In the genomic region with DNA sequence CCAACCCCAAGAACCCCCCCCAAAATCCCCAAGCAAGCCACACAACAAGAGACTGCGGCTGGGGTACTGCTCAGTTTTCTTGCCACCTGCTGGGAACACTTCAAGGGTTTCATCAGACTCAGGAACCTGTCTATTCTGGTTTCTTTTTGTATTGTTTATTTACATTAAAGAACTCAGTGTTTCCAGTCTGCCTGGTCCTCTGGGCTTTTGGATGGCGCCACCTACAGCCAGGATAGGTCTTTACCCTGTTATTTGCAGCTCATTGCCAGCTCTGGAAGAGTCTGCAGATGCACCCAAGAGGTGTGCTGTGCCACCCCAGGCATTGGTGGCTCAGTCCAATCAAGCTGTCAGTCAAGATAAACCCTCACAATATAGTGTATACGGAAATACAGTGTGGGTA, we compare ENCODE assay signal across 9 mouse cellular contexts. TPM values are rescaled to one million over a fixed set of nuclear protein-coding genes. Genes with fewer than 3 reads are reported as not detected.
DNase-seq lines count a peak whose midpoint lies in the region; ATAC-seq and TF ChIP-seq lines count a peak whose summit lies in the region.
"Had no signal": no experiment of that assay in that cellular context is flagged by ENCODE, and none has a peak within 500 bp of the region (broad histone marks: within the 10 kb centered on the region; RNA-seq: fewer than 3 reads in every experiment).

No protein-coding gene starts in this region.

- TF ChIP-seq EP300 in CH12.LX (IDR thresholded peaks at IDR 0.05; ENCODE audit: low read length) = no peak

- H3K36me3 ChIP-seq in hindbrain, embryonic 11.5 days (ENCODE audit: control insufficient read depth, insufficient read depth, low read length) = no peaks in the 10 kb centered on the region
- H3K36me3 ChIP-seq in hindbrain, embryonic 14.5 days (replicated peaks; ENCODE audit: control insufficient read depth, insufficient read depth) = peaks cover 11% of the 10 kb centered on the region; the same call in 1 of the 2 replicates
- H3K36me3 ChIP-seq in CH12.LX (replicated peaks in 1 of 2; ENCODE audit: control insufficient read depth in 1 of 2, insufficient read depth in 1 of 2, low read length in 1 of 2) = peaks cover 7 to 38% of the 10 kb centered on the region in 2 experiments
- H3K36me3 ChIP-seq in small intestine, adult 2 months (ENCODE audit: control insufficient read depth, insufficient read depth, low read length) = peaks cover 6% of the 10 kb centered on the region; the same call in 1 of the 2 replicates
- H3K36me3 ChIP-seq: limb, embryonic 12.5 days had no signal

- H3K4me2 ChIP-seq in hindbrain, embryonic 11.5 days (replicated peaks; ENCODE audit: low read depth, low read length) = no peak overlapping the region
- H3K4me2 ChIP-seq in hindbrain, embryonic 14.5 days (replicated peaks) = no peak overlapping the region
- H3K4me2 ChIP-seq in CH12.LX (ENCODE audit: insufficient read depth, low read depth, poor library complexity, severe bottlenecking) = peak overlapping the region; percentile 48; the same call in 1 of the 2 replicates
- H3K4me2 ChIP-seq: limb, embryonic 12.5 days had no signal

- no peak for ATAC-seq in hindbrain, embryonic 11.5 days (ENCODE audit: low FRiP score)
- ATAC-seq in hindbrain, embryonic 14.5 days (ENCODE audit: low FRiP score) = no peak
- ATAC-seq in granulocyte monocyte progenitor cell, adult 5-6 weeks (replicated peaks; ENCODE audit: poor library complexity, severe bottlenecking) = peak; percentile 49

- H3K9me3 ChIP-seq in hindbrain, embryonic 11.5 days (ENCODE audit: control insufficient read depth, low read length) = no peaks in the 10 kb centered on the region
- no peaks in the 10 kb centered on the region for H3K9me3 ChIP-seq in hindbrain, embryonic 14.5 days (ENCODE audit: control insufficient read depth, low read length)
- no peaks in the 10 kb centered on the region for H3K9me3 ChIP-seq in CH12.LX (replicated peaks; ENCODE audit: low read length)
- H3K9me3 ChIP-seq: limb, embryonic 12.5 days had no signal

- WGBS in hindbrain, embryonic 11.5 days = 51% methylated on average over 3 of the region's 3 CpGs
- 61% methylated on average over 3 of the region's 3 CpGs for WGBS in hindbrain, embryonic 14.5 days
- WGBS in small intestine, adult 2 months = 43% methylated on average over 3 of the region's 3 CpGs

- H3K9ac ChIP-seq in hindbrain, embryonic 11.5 days (ENCODE audit: low read depth, low read length) = no peak overlapping the region
- H3K9ac ChIP-seq in hindbrain, embryonic 14.5 days = no peak overlapping the region
- peak overlapping the region; percentile 18; the same call in 1 of the 2 replicates for H3K9ac ChIP-seq in CH12.LX (ENCODE audit: insufficient read depth, low read depth)
- H3K9ac ChIP-seq: limb, embryonic 12.5 days had no signal

- dilution Hi-C loops in CH12.LX (cut with MboI; ENCODE audit: extremely low pct_ligation_motif_present, extremely low pct_unique_long_range_greater_than_20kb, low sequenced_read_pairs) = no loop called here

- TF ChIP-seq POLR2A in CH12.LX (IDR thresholded peaks at IDR 0.05; ENCODE audit: low read depth, low read length) = no peak
- TF ChIP-seq POLR2A in bone marrow macrophage, adult 2 months (IDR thresholded peaks at IDR 0.05; ENCODE audit: borderline replicate concordance, low read depth, low read length) = no peak
- no peak for TF ChIP-seq POLR2A in small intestine, adult 2 months (IDR thresholded peaks at IDR 0.05; ENCODE audit: low read depth, low read length)

- in situ Hi-C loops in CH12.LX (cut with MboI; ENCODE audit: low pct_ligation_motif_present, low pct_unique_long_range_greater_than_20kb, low sequenced_read_pairs) = loop anchor here (25.0 kb wide), 1 partner anchor 248 kb away; no protein-coding TSS in a partner anchor

- TF ChIP-seq RAD21 in CH12.LX (IDR thresholded peaks at IDR 0.05; ENCODE audit: low read depth, low read length) = peak; percentile 84

- peaks cover 4% of the 10 kb centered on the region; the same call in 1 of the 2 replicates for H3K4me1 ChIP-seq in hindbrain, embryonic 11.5 days (replicated peaks; ENCODE audit: control insufficient read depth, insufficient read depth, low read length)
- peaks cover 9% of the 10 kb centered on the region for H3K4me1 ChIP-seq in hindbrain, embryonic 14.5 days (replicated peaks; ENCODE audit: control insufficient read depth, insufficient read depth, low read length)
- H3K4me1 ChIP-seq in CH12.LX (ENCODE audit: control insufficient read depth in 1 of 2, insufficient read depth in 2 of 2) = peaks cover 4 to 33% of the 10 kb centered on the region in 2 experiments; a peak in 3 of 4 replicates
- peaks cover 27% of the 10 kb centered on the region for H3K4me1 ChIP-seq in bone marrow macrophage, adult 2 months (ENCODE audit: control insufficient read depth, insufficient read depth, low read length)
- H3K4me1 ChIP-seq in small intestine, adult 2 months (ENCODE audit: control insufficient read depth, insufficient read depth, insufficient read length, low read length) = peaks cover 4% of the 10 kb centered on the region; the same call in 1 of the 2 replicates

- no peak overlapping the region for H3K27ac ChIP-seq in hindbrain, embryonic 11.5 days (ENCODE audit: low read depth, low read length)
- no peak overlapping the region for H3K27ac ChIP-seq in hindbrain, embryonic 14.5 days
- no peak overlapping the region for H3K27ac ChIP-seq in CH12.LX (ENCODE audit: insufficient read depth, low read depth)
- H3K27ac ChIP-seq in bone marrow macrophage, adult 2 months (ENCODE audit: insufficient read depth, low read depth, low read length) = no peak overlapping the region
- no peak overlapping the region for H3K27ac ChIP-seq in small intestine, adult 2 months (ENCODE audit: insufficient read depth, low read depth, low read length)

- TF ChIP-seq CTCF in CH12.LX (conservative IDR thresholded peaks at IDR 0.05 in 1 of 2, IDR thresholded peaks at IDR 0.05 in 1 of 2; ENCODE audit: low read depth in 2 of 2, low read length in 2 of 2) = peak; percentile 30 to 80; a peak in 3 of 4 replicates
- peak; percentile 45; the same call in 1 of the 2 replicates for TF ChIP-seq CTCF in bone marrow macrophage, adult 2 months (IDR thresholded peaks at IDR 0.05; ENCODE audit: low read depth, low read length)
- TF ChIP-seq CTCF in small intestine, adult 2 months (IDR thresholded peaks at IDR 0.05; ENCODE audit: extremely low read depth, insufficient read length, insufficient replicate concordance, low read depth, low read length) = peak; percentile 79; the same call in 1 of the 2 replicates

- no peak overlapping the region for H3K4me3 ChIP-seq in hindbrain, embryonic 11.5 days (ENCODE audit: low read depth, low read length)
- H3K4me3 ChIP-seq in hindbrain, embryonic 14.5 days (replicated peaks; ENCODE audit: low read length) = no peak overlapping the region
- H3K4me3 ChIP-seq in CH12.LX (replicated peaks in 1 of 3; ENCODE audit: low read depth in 2 of 3, low read length in 2 of 3, poor library complexity in 1 of 3) = no peak overlapping the region
- no peak overlapping the region for H3K4me3 ChIP-seq in bone marrow macrophage, adult 2 months (ENCODE audit: insufficient read depth, low read length)
- H3K4me3 ChIP-seq in small intestine, adult 2 months (ENCODE audit: low read depth, low read length) = no peak overlapping the region
- H3K4me3 ChIP-seq: limb, embryonic 12.5 days had no signal

- DNase-seq in hindbrain, embryonic 11.5 days (ENCODE audit: low spot score) = peak; percentile 44
- no peak for DNase-seq in hindbrain, embryonic 14.5 days (ENCODE audit: low spot score)
- peak; percentile 65 for DNase-seq in CH12.LX (ENCODE audit: extremely low read depth)
- DNase-seq in kidney, postnatal 25 days = peak; percentile 79 to 82
- no peak for DNase-seq in ovary, adult 18-20 months (ENCODE audit: low spot score)

- no peaks in the 10 kb centered on the region for H3K27me3 ChIP-seq in hindbrain, embryonic 11.5 days (ENCODE audit: control insufficient read depth, insufficient read depth, low read length)
- H3K27me3 ChIP-seq in hindbrain, embryonic 14.5 days (ENCODE audit: control insufficient read depth, insufficient read depth, low read length) = no peaks in the 10 kb centered on the region
- H3K27me3 ChIP-seq in CH12.LX (replicated peaks) = no peaks in the 10 kb centered on the region
- no peaks in the 10 kb centered on the region for H3K27me3 ChIP-seq in small intestine, adult 2 months (ENCODE audit: control insufficient read depth, insufficient read depth, low read length)
- H3K27me3 ChIP-seq: limb, embryonic 12.5 days had no signal

- H3K79me2 ChIP-seq in CH12.LX (replicated peaks; ENCODE audit: control insufficient read depth, extremely low read depth, insufficient read depth, poor library complexity, severe bottlenecking) = peaks cover 20% of the 10 kb centered on the region

TF ChIP-seq in CH12.LX, 34 proteins besides CTCF, POLR2A, EP300 and RAD21:
- TF ChIP-seq SMC3 (IDR thresholded peaks at IDR 0.05; ENCODE audit: low read depth, low read length) = peak; percentile 76
- TF ChIP-seq BHLHE40 (IDR thresholded peaks at IDR 0.05; ENCODE audit: low read depth, low read length) = no peak
TF ChIP-seq in CH12.LX: peak in this region for 1.

RNA-seq across cellular contexts. Expression of a gene that starts 43.3 kb away (rescaled TPM):
- polyA plus RNA-seq in hindbrain, embryonic 11.5 days (2014; fragmentation: Nextera tagmentation; extraction: Ambion mirVana) = 16.7 and 17.1 TPM in 2 replicates
- polyA plus RNA-seq in hindbrain, embryonic 14.5 days (2014; fragmentation: Nextera tagmentation; extraction: Ambion mirVana) = 15.5 and 18.1 TPM in 2 replicates
- total RNA-seq in CH12.LX (2012; rRNA removed) (17.1 and 19.0 TPM in 2 replicates), CH12.LX (2014; rRNA removed) (11.3 and 13.4 TPM in 2 replicates)
- 21.0 and 21.9 TPM in 2 replicates for polyA plus RNA-seq in CH12.LX (2012; ENCODE audit: insufficient read length, low read depth)
- polyA plus RNA-seq in bone marrow macrophage, adult 2 months (2012; ENCODE audit: insufficient read depth, insufficient read length, missing spikeins) = 118 and 119 TPM in 2 replicates
- total RNA-seq in granulocyte monocyte progenitor cell, adult 5-6 weeks (2014; fragmentation: Nextera tagmentation) = 17.4 and 19.9 TPM in 2 replicates
- total RNA-seq in granulocyte monocyte progenitor cell, adult 5-6 weeks (2017) = 16.1 and 20.8 TPM in 2 replicates
- polyA plus RNA-seq in small intestine, adult 2 months (2012; rRNA removed) = 13.0 and 20.1 TPM in 2 replicates

Comparison
In these comparisons a context has a peak if more than half of its experiments do, and no peak if none do; other contexts are left out.
1. DNase-seq: peak in hindbrain, embryonic 11.5 days (single experiment), CH12.LX (single experiment) and kidney, postnatal 25 days (2 of 2); none in hindbrain, embryonic 14.5 days (single experiment) and ovary, adult 18-20 months (single experiment).
2. Peak in every context shown above with its lines, with median percentiles within 50 percentile points of each other: CTCF ChIP-seq.